ENCODE assay signal across 9 mouse cellular contexts in the genomic region with DNA sequence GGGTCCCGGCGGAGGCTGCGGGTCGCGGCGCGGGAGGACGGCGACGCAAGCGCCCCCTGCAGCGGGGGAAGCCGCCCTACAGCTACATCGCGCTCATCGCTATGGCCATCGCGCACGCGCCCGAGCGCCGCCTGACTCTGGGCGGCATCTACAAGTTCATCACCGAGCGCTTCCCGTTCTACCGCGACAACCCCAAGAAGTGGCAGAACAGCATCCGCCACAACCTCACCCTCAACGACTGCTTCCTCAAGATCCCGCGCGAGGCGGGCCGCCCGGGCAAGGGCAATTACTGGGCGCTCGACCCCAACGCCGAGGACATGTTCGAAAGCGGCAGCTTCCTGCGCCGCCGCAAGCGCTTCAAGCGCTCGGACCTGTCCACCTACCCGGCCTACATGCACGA. TPM values are rescaled to one million over a fixed set of nuclear protein-coding genes. Genes with fewer than 3 reads are reported as not detected.
DNase-seq lines count a peak whose midpoint lies in the region; ATAC-seq and TF ChIP-seq lines count a peak whose summit lies in the region.
"Had no signal": no experiment of that assay in that cellular context is flagged by ENCODE, and none has a peak within 500 bp of the region (broad histone marks: within the 10 kb centered on the region; RNA-seq: fewer than 3 reads in every experiment).

No protein-coding gene starts in this region.

- peak overlapping the region; percentile 67 for H3K4me2 ChIP-seq in heart, embryonic 13.5 days
- peak overlapping the region; percentile 31 for H3K4me2 ChIP-seq in limb, embryonic 11.5 days (ENCODE audit: low read depth, severe bottlenecking)
- H3K4me2 ChIP-seq in midbrain, postnatal 0 days (ENCODE audit: low read depth, low read length, poor library complexity, severe bottlenecking): peak overlapping the region; percentile 43

- no peak overlapping the region for H3K27ac ChIP-seq in heart, embryonic 13.5 days (replicated peaks)
- H3K27ac ChIP-seq in limb, embryonic 11.5 days (replicated peaks; ENCODE audit: low read depth, low read length): no peak overlapping the region
- no peak overlapping the region for H3K27ac ChIP-seq in midbrain, postnatal 0 days (ENCODE audit: low read depth, low read length)

- H3K27me3 ChIP-seq in heart, embryonic 13.5 days (replicated peaks): peaks cover 100% of the 10 kb centered on the region
- peaks cover 94% of the 10 kb centered on the region for H3K27me3 ChIP-seq in limb, embryonic 11.5 days (ENCODE audit: control insufficient read depth, insufficient read depth, low read length)
- H3K27me3 ChIP-seq in midbrain, postnatal 0 days (ENCODE audit: insufficient read depth, low read length): peaks cover 79% of the 10 kb centered on the region

- peak; percentile 41 for DNase-seq in adrenal gland, postnatal 14 days
- DNase-seq in adrenal gland, adult 18-20 months (ENCODE audit: low spot score in 2 of 2): no peak
- peak; percentile 66 for DNase-seq in limb, embryonic 11.5 days (ENCODE audit: low spot score)
- peak; percentile 12 for DNase-seq in midbrain, postnatal 0 days (ENCODE audit: low spot score)
- no peak for DNase-seq in cerebellum, adult 11-12 months
- DNase-seq in layer of hippocampus, adult 9-11 months: no peak

- H3K9ac ChIP-seq in heart, embryonic 13.5 days: 0 out of 2 replicates have a peak overlapping the region, but pooled peaks have one; percentile 10
- no peak overlapping the region for H3K9ac ChIP-seq in limb, embryonic 11.5 days (ENCODE audit: low read length)
- H3K9ac ChIP-seq in midbrain, postnatal 0 days (replicated peaks; ENCODE audit: low read length, poor library complexity, severe bottlenecking): no peak overlapping the region

- H3K4me3 ChIP-seq in heart, embryonic 13.5 days: peak overlapping the region; percentile 50
- peak overlapping the region; percentile 20 for H3K4me3 ChIP-seq in limb, embryonic 11.5 days (ENCODE audit: low read depth, low read length)
- peak overlapping the region; percentile 38 for H3K4me3 ChIP-seq in midbrain, postnatal 0 days (ENCODE audit: low read depth, low read length)
- H3K4me3 ChIP-seq: erythroblast, embryonic 14.5 days had no signal

- WGBS in heart, embryonic 13.5 days: under 1% methylated on average over 50 of the region's 51 CpGs
- WGBS in limb, embryonic 11.5 days: 1% methylated on average over 28 of the region's 51 CpGs
- whole genome bisulfite sequencing in midbrain, postnatal 0 days: under 1% methylated on average over 46 of the region's 51 CpGs

- H3K9me3 ChIP-seq in heart, embryonic 13.5 days: no peaks in the 10 kb centered on the region
- H3K9me3 ChIP-seq in limb, embryonic 11.5 days (ENCODE audit: control insufficient read depth, low read length): no peaks in the 10 kb centered on the region
- H3K9me3 ChIP-seq in midbrain, postnatal 0 days (ENCODE audit: low read length): no peaks in the 10 kb centered on the region

- peak; percentile 28 for ATAC-seq in activated CD4-positive, CD25-positive, alpha-beta regulatory T cell, adult 4 months
- ATAC-seq in heart, embryonic 13.5 days (ENCODE audit: extremely low read depth, insufficient number of reproducible peaks, low FRiP score, low TSS enrichment): no peak
- ATAC-seq in limb, embryonic 11.5 days (ENCODE audit: insufficient number of reproducible peaks, low FRiP score, low TSS enrichment, low read depth): no peak
- ATAC-seq in midbrain, postnatal 0 days (ENCODE audit: low FRiP score): 0 out of 2 replicates have a peak, but pooled peaks have one; percentile 41

- TF ChIP-seq CTCF in midbrain, postnatal 0 days (IDR thresholded peaks at IDR 0.05): no peak

- no peaks in the 10 kb centered on the region for H3K36me3 ChIP-seq in heart, embryonic 13.5 days
- no peaks in the 10 kb centered on the region for H3K36me3 ChIP-seq in limb, embryonic 11.5 days (ENCODE audit: control insufficient read depth, insufficient read depth, low read length)
- no peaks in the 10 kb centered on the region for H3K36me3 ChIP-seq in midbrain, postnatal 0 days (ENCODE audit: insufficient read depth, low read length)

- peaks cover 26% of the 10 kb centered on the region; the same call in 1 of the 2 replicates for H3K4me1 ChIP-seq in heart, embryonic 13.5 days
- H3K4me1 ChIP-seq in limb, embryonic 11.5 days (ENCODE audit: control insufficient read depth, insufficient read depth, low read length): no peaks in the 10 kb centered on the region
- H3K4me1 ChIP-seq in midbrain, postnatal 0 days (ENCODE audit: insufficient read depth, low read length): peaks cover 4% of the 10 kb centered on the region; the same call in 1 of the 2 replicates

RNA-seq across cellular contexts. Expression of a gene that starts 0.9 kb away (rescaled TPM):
- not detected in 2 replicates for total RNA-seq in adrenal gland, postnatal 14 days (2021)
- not detected for total RNA-seq in adrenal gland, adult 18-20 months (2021)
- polyA plus RNA-seq in activated CD4-positive, CD25-positive, alpha-beta regulatory T cell, adult 4 months (2017; shearing (Covaris generic)): not detected
- not detected in 2 replicates for polyA plus RNA-seq in heart, embryonic 13.5 days (2015; fragmentation: Nextera tagmentation; extraction: Ambion mirVana)
- not detected in 2 replicates for polyA plus RNA-seq in limb, embryonic 11.5 days (2014; fragmentation: Nextera tagmentation; extraction: Ambion mirVana)
- total RNA-seq in midbrain, postnatal 0 days (2014; rRNA removed): not detected in 2 replicates
- not detected in 2 replicates for polyA plus RNA-seq in midbrain, postnatal 0 days (2015; fragmentation: Nextera tagmentation; extraction: Ambion mirVana)
- polyA plus RNA-seq: erythroblast, embryonic 14.5 days had no signal

RNA-seq across cellular contexts. Expression of a gene that starts 44.9 kb away (rescaled TPM):
- total RNA-seq in adrenal gland, postnatal 14 days (2021): 6.5 and 6.6 TPM in 2 replicates
- 1 to 10 TPM; 5.5 to 6.6 TPM for total RNA-seq in adrenal gland, adult 18-20 months (2021)
- polyA plus RNA-seq in activated CD4-positive, CD25-positive, alpha-beta regulatory T cell, adult 4 months (2017; shearing (Covaris generic)): 10 to 100 TPM; 10.9 to 16.3 TPM
- polyA plus RNA-seq in heart, embryonic 13.5 days (2015; fragmentation: Nextera tagmentation; extraction: Ambion mirVana): 7.1 and 9.4 TPM in 2 replicates
- polyA plus RNA-seq in limb, embryonic 11.5 days (2014; fragmentation: Nextera tagmentation; extraction: Ambion mirVana): 10.2 and 11.0 TPM in 2 replicates
- total RNA-seq in midbrain, postnatal 0 days (2014; rRNA removed): 7.8 and 8.8 TPM in 2 replicates
- polyA plus RNA-seq in midbrain, postnatal 0 days (2015; fragmentation: Nextera tagmentation; extraction: Ambion mirVana): 4.4 and 5.3 TPM in 2 replicates

Comparison
In these comparisons a context has a peak if more than half of its experiments do, and no peak if none do; other contexts are left out.
1. DNase-seq: peak in adrenal gland, postnatal 14 days (single experiment), limb, embryonic 11.5 days (single experiment) and midbrain, postnatal 0 days (single experiment); none in adrenal gland, adult 18-20 months (0 of 2), cerebellum, adult 11-12 months (single experiment) and layer of hippocampus, adult 9-11 months (single experiment).
2. ATAC-seq: peak in activated CD4-positive, CD25-positive, alpha-beta regulatory T cell, adult 4 months (single experiment) and midbrain, postnatal 0 days (single experiment); none in heart, embryonic 13.5 days (single experiment) and limb, embryonic 11.5 days (single experiment).
3. Peak in every context shown above with its lines, with median percentiles within 50 percentile points of each other: H3K4me2 ChIP-seq and H3K4me3 ChIP-seq.